Mouse (Mus musculus) liver, adult 2 months (tissue): ENCODE results near the gene Hspa12b.

ENCODE experiments used
- CTCF ChIP-seq: fragments of 200-500 bp; IDR thresholded peaks from 2 replicates; pipeline ENCODE4 v1.5.1; 2011; ENCODE audit warnings: low read depth, low read length, control low read depth
- POLR2A ChIP-seq: fragments of 200-500 bp; IDR thresholded peaks from 2 replicates; pipeline ENCODE4 v1.6.1; 2011; ENCODE audit warnings: low read length, control low read depth; ENCODE audit not compliant: insufficient read depth; ENCODE audit errors: extremely low read depth

- TF ChIP-seq CTCF: no peak
- TF ChIP-seq POLR2A: no peak
Measured at GRCm38 (mm10) chr2:131129836-131130235, 2.8 kb downstream of the Hspa12b start.
